Mouse (Mus musculus): ENCODE data around the gene Tbpl1. TPM values are rescaled to one million over a fixed set of nuclear protein-coding genes. Genes with fewer than 3 reads are reported as not detected.

Tbpl1 gene
- total RNA-seq, 2 experiments from 2014 or later, result 20.1 to 20.4 TPM

Small RNA genes within 50 kb of the gene (microRNA-seq; reads per million reads assigned to microRNA genes)
- 0 reads per million in 2 experiments for gene Mir7663

Other genes starting within 250 kb of the Tbpl1 start
- 10 to 100 TPM; 15.0 to 22.8 TPM for gene Slc2a12, start 86.9 kb downstream of the Tbpl1 start, total RNA-seq (2021)
- 1 to 10 TPM; 7.0 to 7.7 TPM for gene Tcf21, start 88.2 kb upstream of the Tbpl1 start, total RNA-seq (2021)